Mouse (Mus musculus): Measurements from ENCODE around the gene Gm17334. TPM values are rescaled to one million over a fixed set of nuclear protein-coding genes. Genes with fewer than 3 reads are reported as not detected.

Gene Gm17334
- 1 to 10 TPM; 2.8 to 3.0 TPM for polyA plus RNA-seq (2017; shearing (Covaris generic))

DNA sequence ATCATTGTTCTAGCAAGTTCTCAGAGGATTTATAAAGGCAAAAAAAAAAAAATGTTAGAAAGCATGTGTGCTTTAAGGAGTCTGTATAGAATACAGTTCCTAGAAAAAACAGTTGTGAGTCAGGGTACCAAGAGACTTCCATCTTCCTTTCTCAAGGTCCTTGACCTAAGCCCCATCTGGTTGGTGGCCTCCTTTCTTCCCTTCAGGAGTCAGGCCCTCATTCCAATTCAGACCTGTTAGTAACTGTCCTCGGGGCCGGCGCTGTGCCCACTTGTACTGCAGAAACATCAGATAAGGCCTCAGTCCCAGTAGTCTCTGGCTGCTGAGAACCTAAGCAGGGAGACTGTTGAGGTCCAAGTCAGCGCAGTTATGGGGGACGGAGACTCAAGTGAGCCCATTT lies at the start of gene Gm17334:
Gene Gm17334, minus strand, starts transcription at position 101 of the 400 bp plus-strand sequence.

DNA sequence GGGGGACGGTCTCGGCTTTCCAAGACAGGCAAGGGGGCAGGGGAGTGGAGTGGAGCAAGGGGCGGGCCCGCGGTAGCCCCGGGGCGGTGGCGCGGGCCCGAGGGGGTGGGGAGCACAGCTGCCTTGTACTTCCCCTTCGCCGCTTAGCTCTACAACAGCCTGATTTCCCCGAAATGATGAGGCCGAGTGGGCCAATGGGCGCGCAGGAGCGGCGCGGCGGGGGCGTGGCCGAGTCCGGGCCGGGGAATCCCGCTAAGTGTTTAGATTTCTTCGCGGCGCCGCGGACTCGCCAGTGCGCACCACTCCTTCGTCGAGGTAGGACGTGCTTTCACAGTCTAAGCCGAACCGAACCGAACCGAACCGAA lies 3.2 kb downstream of the Gm17334 start, which contains the start of gene Irf1:
Gene Irf1, plus strand, starts transcription at position 255 of the 365 bp plus-strand sequence.

Other genes with a start within 250 kb of the Gm17334 start
- gene Kif3a, start 205.8 kb downstream of the Gm17334 start, polyA plus RNA-seq (2017; shearing (Covaris generic)), result 10 to 100 TPM in 1 of 2 experiments, 1 to 10 TPM in 1; 4.8 to 13.8 TPM
- 10 to 100 TPM in 1 of 2 experiments, 1 to 10 TPM in 1; 4.2 to 84.2 TPM for gene Il4, start 154.5 kb downstream of the Gm17334 start, polyA plus RNA-seq (2017; shearing (Covaris generic))
- 1 to 10 TPM in 1 of 2 experiments, not detected in 1; 1.5 TPM for gene Il13, start 138.5 kb downstream of the Gm17334 start, polyA plus RNA-seq (2017; shearing (Covaris generic))
- gene Rad50, start 65.9 kb downstream of the Gm17334 start, polyA plus RNA-seq (2017; shearing (Covaris generic)), result 10 to 100 TPM; 35.8 to 42.6 TPM
- 1 to 10 TPM in 1 of 2 experiments, not detected in 1; 2.2 TPM for gene Il5, start 52.4 kb downstream of the Gm17334 start, polyA plus RNA-seq (2017; shearing (Covaris generic))
- 100 to 1,000 TPM; 403 to 437 TPM for gene Irf1, start 3.2 kb downstream of the Gm17334 start, polyA plus RNA-seq (2017; shearing (Covaris generic))
- 10 to 100 TPM; 41.9 to 52.3 TPM for gene Gm12216, start 86.1 kb upstream of the Gm17334 start, polyA plus RNA-seq (2017; shearing (Covaris generic))
- gene Slc22a5, start 118.5 kb upstream of the Gm17334 start, polyA plus RNA-seq (2017; shearing (Covaris generic)), result 10 to 100 TPM; 17.8 to 19.1 TPM
- 1 to 10 TPM in 1 of 2 experiments, under 1 TPM in 1; 0.26 to 1.2 TPM for gene Slc22a21, start 207.1 kb upstream of the Gm17334 start, polyA plus RNA-seq (2017; shearing (Covaris generic))